Mouse (Mus musculus): ENCODE measurements around the gene Olfr1158. TPM values are rescaled to one million over a fixed set of nuclear protein-coding genes. Genes with fewer than 3 reads are reported as not detected.
"Not testable (repeated sequence)": the region's sequence is repeated elsewhere in the genome, so short reads cannot be mapped to it uniquely, and the experiment has no call there.

Olfr1158 gene
- not detected in 2 replicates for polyA plus RNA-seq (2014; fragmentation: Nextera tagmentation; extraction: Ambion mirVana)

- Histone ChIP-seq H3K27me3 (ENCODE audit: control insufficient read depth, insufficient read depth, low read length) (no peaks in the 10 kb centered on the region), H3K4me3 (ENCODE audit: low read depth, low read length) (no peak within 1 kb of the TSS), H3K27ac (replicated peaks; ENCODE audit: low read depth, low read length) (no peak within 1 kb of the TSS), H3K9me3 (replicated peaks; ENCODE audit: control insufficient read depth, low read length) (no peaks in the 10 kb centered on the region), H3K36me3 (replicated peaks; ENCODE audit: control insufficient read depth, insufficient read depth, low read depth, low read length) (no peaks in the 10 kb centered on the region), H3K4me1 (ENCODE audit: control insufficient read depth, insufficient read depth, low read length) (no peaks in the 10 kb centered on the region), H3K9ac (replicated peaks; ENCODE audit: low read length) (no peak within 1 kb of the TSS), H3K4me2 (ENCODE audit: low read depth, low read length) (no peak within 1 kb of the TSS)
- DNase-seq (ENCODE audit: low spot score), result no peak
- ATAC-seq (replicated peaks; ENCODE audit: insufficient number of reproducible peaks, low FRiP score, low TSS enrichment, low read depth), result no peak
Observed at GRCm38 (mm10) chr2:87989813-87990212, at the start of gene Olfr1158. Olfr1158 (plus strand) TSS chr2:87990113.

GRCm38 (mm10) chr2:87945037-87945436 lies 44.9 kb upstream of the Olfr1158 start, which contains the start of gene Olfr1155:
Olfr1155 (minus strand) TSS chr2:87945137.
- Histone ChIP-seq H3K4me1 (ENCODE audit: control insufficient read depth, insufficient read depth, low read length) (no peaks in the 10 kb centered on the region), H3K27ac (replicated peaks; ENCODE audit: low read depth, low read length) (no peak within 1 kb of the TSS), H3K9me3 (replicated peaks; ENCODE audit: control insufficient read depth, low read length) (no peaks in the 10 kb centered on the region), H3K4me2 (ENCODE audit: low read depth, low read length) (no peak within 1 kb of the TSS), H3K9ac (replicated peaks; ENCODE audit: low read length) (no peak within 1 kb of the TSS), H3K4me3 (ENCODE audit: low read depth, low read length) (no peak within 1 kb of the TSS), H3K36me3 (replicated peaks; ENCODE audit: control insufficient read depth, insufficient read depth, low read depth, low read length) (no peaks in the 10 kb centered on the region), H3K27me3 (ENCODE audit: control insufficient read depth, insufficient read depth, low read length) (no peaks in the 10 kb centered on the region)
- DNase-seq (ENCODE audit: low spot score), result no peak
- WGBS, result 92% methylated on average over 1 of the region's 1 CpGs
- no peak for ATAC-seq (replicated peaks; ENCODE audit: insufficient number of reproducible peaks, low FRiP score, low TSS enrichment, low read depth)

GRCm38 (mm10) chr2:87953000-87953399 lies 36.9 kb upstream of the Olfr1158 start, which contains the start of gene Olfr1156:
Olfr1156 (minus strand) TSS chr2:87953100.
- DNase-seq (ENCODE audit: low spot score) (no peak), ATAC-seq (replicated peaks; ENCODE audit: insufficient number of reproducible peaks, low FRiP score, low TSS enrichment, low read depth) (no peak)
- no peaks in the 10 kb centered on the region for H3K9me3 ChIP-seq (replicated peaks; ENCODE audit: control insufficient read depth, low read length)

GRCm38 (mm10) chr2:87968199-87968598 lies 21.7 kb upstream of the Olfr1158 start, which contains the start of gene Olfr1157:
Olfr1157 (minus strand) TSS chr2:87968299.
- Histone ChIP-seq H3K36me3 (replicated peaks; ENCODE audit: control insufficient read depth, insufficient read depth, low read depth, low read length) (no peaks in the 10 kb centered on the region), H3K27ac (replicated peaks; ENCODE audit: low read depth, low read length) (no peak within 1 kb of the TSS), H3K9ac (replicated peaks; ENCODE audit: low read length) (no peak within 1 kb of the TSS), H3K4me3 (ENCODE audit: low read depth, low read length) (no peak within 1 kb of the TSS), H3K27me3 (ENCODE audit: control insufficient read depth, insufficient read depth, low read length) (no peaks in the 10 kb centered on the region), H3K4me1 (ENCODE audit: control insufficient read depth, insufficient read depth, low read length) (no peaks in the 10 kb centered on the region), H3K9me3 (replicated peaks; ENCODE audit: control insufficient read depth, low read length) (no peaks in the 10 kb centered on the region), H3K4me2 (ENCODE audit: low read depth, low read length) (no peak within 1 kb of the TSS)
- DNase-seq (ENCODE audit: low spot score), result no peak
- no peak for ATAC-seq (replicated peaks; ENCODE audit: insufficient number of reproducible peaks, low FRiP score, low TSS enrichment, low read depth)
- 96% methylated on average over 4 of the region's 4 CpGs for WGBS

More at GRCm38 (mm10) chr2:87953000-87953399, 36.9 kb upstream of the Olfr1158 start, which contains the start of gene Olfr1156:
- H3K4me1 ChIP-seq (ENCODE audit: control insufficient read depth, insufficient read depth, low read length), result no peaks in the 10 kb centered on the region
- H3K27ac ChIP-seq (replicated peaks; ENCODE audit: low read depth, low read length), result no peak within 1 kb of the TSS
- no peaks in the 10 kb centered on the region for H3K36me3 ChIP-seq (replicated peaks; ENCODE audit: control insufficient read depth, insufficient read depth, low read depth, low read length)
- H3K9ac ChIP-seq (replicated peaks; ENCODE audit: low read length), result no peak within 1 kb of the TSS
- no peak within 1 kb of the TSS for H3K4me3 ChIP-seq (ENCODE audit: low read depth, low read length)
- H3K4me2 ChIP-seq (ENCODE audit: low read depth, low read length), result no peak within 1 kb of the TSS
- H3K27me3 ChIP-seq (ENCODE audit: control insufficient read depth, insufficient read depth, low read length), result no peaks in the 10 kb centered on the region

GRCm38 (mm10) chr2:87974563-87974962 lies 15.3 kb upstream of the Olfr1158 start, which contains the start of gene Olfr74:
Olfr74 (minus strand) TSS chr2:87974663.
- Histone ChIP-seq H3K4me3 (ENCODE audit: low read depth, low read length) (no peak within 1 kb of the TSS), H3K9me3 (replicated peaks; ENCODE audit: control insufficient read depth, low read length) (no peaks in the 10 kb centered on the region), H3K27me3 (ENCODE audit: control insufficient read depth, insufficient read depth, low read length) (no peaks in the 10 kb centered on the region), H3K4me2 (ENCODE audit: low read depth, low read length) (no peak within 1 kb of the TSS), H3K27ac (replicated peaks; ENCODE audit: low read depth, low read length) (no peak within 1 kb of the TSS), H3K36me3 (replicated peaks; ENCODE audit: control insufficient read depth, insufficient read depth, low read depth, low read length) (no peaks in the 10 kb centered on the region), H3K4me1 (ENCODE audit: control insufficient read depth, insufficient read depth, low read length) (no peaks in the 10 kb centered on the region), H3K9ac (replicated peaks; ENCODE audit: low read length) (no peak within 1 kb of the TSS)
- WGBS, result 74% methylated on average over 3 of the region's 3 CpGs
- no peak for ATAC-seq (replicated peaks; ENCODE audit: insufficient number of reproducible peaks, low FRiP score, low TSS enrichment, low read depth)
- DNase-seq (ENCODE audit: low spot score), result no peak

- Histone ChIP-seq H3K27ac (replicated peaks; ENCODE audit: low read depth, low read length) (no peak within 1 kb of the TSS), H3K9me3 (replicated peaks; ENCODE audit: control insufficient read depth, low read length) (no peaks in the 10 kb centered on the region), H3K27me3 (ENCODE audit: control insufficient read depth, insufficient read depth, low read length) (no peaks in the 10 kb centered on the region), H3K9ac (replicated peaks; ENCODE audit: low read length) (no peak within 1 kb of the TSS), H3K4me2 (ENCODE audit: low read depth, low read length) (no peak within 1 kb of the TSS), H3K4me1 (ENCODE audit: control insufficient read depth, insufficient read depth, low read length) (no peaks in the 10 kb centered on the region), H3K36me3 (replicated peaks; ENCODE audit: control insufficient read depth, insufficient read depth, low read depth, low read length) (no peaks in the 10 kb centered on the region), H3K4me3 (ENCODE audit: low read depth, low read length) (no peak within 1 kb of the TSS)
- ATAC-seq (replicated peaks; ENCODE audit: insufficient number of reproducible peaks, low FRiP score, low TSS enrichment, low read depth) (no peak), DNase-seq (ENCODE audit: low spot score) (no peak)
Observed at GRCm38 (mm10) chr2:88007515-88008318, 17.8 kb downstream of the Olfr1158 start, which contains the start of gene Olfr1160. Olfr1160 (minus strand) TSS chr2:88008268.

- not testable (repeated sequence) for H3K36me3 ChIP-seq (replicated peaks; ENCODE audit: control insufficient read depth, insufficient read depth, low read depth, low read length); H3K4me3 ChIP-seq (ENCODE audit: low read depth, low read length); H3K9ac ChIP-seq (replicated peaks; ENCODE audit: low read length); H3K9me3 ChIP-seq (replicated peaks; ENCODE audit: control insufficient read depth, low read length); ATAC-seq (replicated peaks; ENCODE audit: insufficient number of reproducible peaks, low FRiP score, low TSS enrichment, low read depth); H3K4me2 ChIP-seq (ENCODE audit: low read depth, low read length); H3K4me1 ChIP-seq (ENCODE audit: control insufficient read depth, insufficient read depth, low read length); H3K27ac ChIP-seq (replicated peaks; ENCODE audit: low read depth, low read length); DNase-seq (ENCODE audit: low spot score); H3K27me3 ChIP-seq (ENCODE audit: control insufficient read depth, insufficient read depth, low read length)
- WGBS, result 82% methylated on average over 1 of the region's 1 CpGs
Observed at GRCm38 (mm10) chr2:88022474-88022873, 32.6 kb downstream of the Olfr1158 start, which contains the start of gene Olfr1161. Olfr1161 (plus strand) TSS chr2:88022774.

- no peak within 1 kb of the TSS for H3K4me2 ChIP-seq (ENCODE audit: low read depth, low read length)
- no peaks in the 10 kb centered on the region for H3K27me3 ChIP-seq (ENCODE audit: control insufficient read depth, insufficient read depth, low read length)
- H3K9ac ChIP-seq (replicated peaks; ENCODE audit: low read length), result no peak within 1 kb of the TSS
- ATAC-seq (replicated peaks; ENCODE audit: insufficient number of reproducible peaks, low FRiP score, low TSS enrichment, low read depth) (no peak), DNase-seq (ENCODE audit: low spot score) (no peak)
- no peaks in the 10 kb centered on the region for H3K9me3 ChIP-seq (replicated peaks; ENCODE audit: control insufficient read depth, low read length)
- H3K4me3 ChIP-seq (ENCODE audit: low read depth, low read length), result no peak within 1 kb of the TSS
- no peak within 1 kb of the TSS for H3K27ac ChIP-seq (replicated peaks; ENCODE audit: low read depth, low read length)
- H3K4me1 ChIP-seq (ENCODE audit: control insufficient read depth, insufficient read depth, low read length), result no peaks in the 10 kb centered on the region
- H3K36me3 ChIP-seq (replicated peaks; ENCODE audit: control insufficient read depth, insufficient read depth, low read depth, low read length), result no peaks in the 10 kb centered on the region
Observed at GRCm38 (mm10) chr2:88037599-88037998, 47.7 kb downstream of the Olfr1158 start, which contains the start of gene Olfr73. Olfr73 (minus strand) TSS chr2:88037699.

Data from embryonic facial prominence, embryonic 11.5 days (tissue).